Comparison of ENCODE assay signal across 8 mouse cellular contexts in the genomic region with DNA sequence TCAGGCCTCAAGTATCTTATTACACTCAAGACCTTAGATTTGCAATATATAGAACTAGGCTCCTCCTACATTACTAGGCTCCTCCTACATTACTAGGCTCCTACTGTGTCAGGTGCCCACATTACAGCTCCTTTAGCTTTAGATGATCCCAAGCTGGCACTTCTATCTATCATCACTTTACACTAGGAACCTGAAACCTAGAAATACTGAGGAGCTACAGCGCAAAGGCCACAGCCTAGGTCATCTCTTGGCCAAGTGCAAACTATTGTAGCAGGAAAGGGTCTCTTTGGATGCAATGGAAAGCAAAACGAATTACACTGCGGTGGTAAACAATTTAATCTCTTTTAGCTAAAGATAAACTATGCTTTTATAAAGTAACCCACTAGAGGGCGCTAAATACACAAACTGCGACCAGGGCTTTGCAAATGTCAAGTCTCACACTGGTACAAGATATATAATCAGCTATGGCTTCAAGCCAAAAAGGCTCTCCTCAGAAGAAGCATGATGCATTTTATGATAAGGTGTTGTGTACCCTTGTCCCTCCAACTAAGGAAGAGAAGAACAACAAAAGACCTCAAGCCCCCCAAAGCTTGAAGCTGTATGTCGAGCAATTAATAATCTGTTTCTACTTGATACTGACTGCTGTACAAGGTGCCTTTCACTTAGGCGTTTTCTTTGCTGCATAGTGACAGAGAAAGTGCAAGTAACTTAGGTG. TPM values are rescaled to one million over a fixed set of nuclear protein-coding genes. Genes with fewer than 3 reads are reported as not detected.
DNase-seq lines count a peak whose midpoint lies in the region; ATAC-seq and TF ChIP-seq lines count a peak whose summit lies in the region.

No protein-coding gene starts in this region.

- no peaks in the 10 kb centered on the region; the same call in 1 of the 2 replicates for H3K36me3 ChIP-seq in intestine, embryonic 15.5 days
- H3K36me3 ChIP-seq in midbrain, embryonic 11.5 days (ENCODE audit: control insufficient read depth, insufficient read depth, low read length) = no peaks in the 10 kb centered on the region

- H3K4me1 ChIP-seq in intestine, embryonic 15.5 days (replicated peaks) = peaks cover 39% of the 10 kb centered on the region
- H3K4me1 ChIP-seq in midbrain, embryonic 11.5 days (ENCODE audit: control insufficient read depth, insufficient read depth, low read length) = peaks cover 77% of the 10 kb centered on the region

- H3K27me3 ChIP-seq in intestine, embryonic 15.5 days (replicated peaks) = no peaks in the 10 kb centered on the region
- no peaks in the 10 kb centered on the region for H3K27me3 ChIP-seq in midbrain, embryonic 11.5 days (ENCODE audit: control insufficient read depth, insufficient read depth, low read length)

- peak overlapping the region; percentile 54 for H3K27ac ChIP-seq in left cerebral cortex, adult 2 months
- H3K27ac ChIP-seq in intestine, embryonic 15.5 days = peak overlapping the region; percentile 59
- peak overlapping the region; percentile 85 for H3K27ac ChIP-seq in midbrain, embryonic 11.5 days (ENCODE audit: low read depth, low read length)

- peak; percentile 58 for ATAC-seq in erythroid progenitor cell, adult 5-6 weeks (replicated peaks; ENCODE audit: low FRiP score, poor library complexity, severe bottlenecking)
- ATAC-seq in intestine, embryonic 15.5 days = peak; percentile 16
- ATAC-seq in midbrain, embryonic 11.5 days (ENCODE audit: low FRiP score) = no peak

- no peaks in the 10 kb centered on the region for H3K9me3 ChIP-seq in intestine, embryonic 15.5 days
- H3K9me3 ChIP-seq in midbrain, embryonic 11.5 days (ENCODE audit: control insufficient read depth, low read length) = no peaks in the 10 kb centered on the region

- DNase-seq in left cerebral cortex, adult 2 months (ENCODE audit: extremely low spot score in 1 of 2, low spot score in 2 of 2) = no peak
- no peak for DNase-seq in left cerebral cortex, postnatal 36 days (ENCODE audit: low spot score in 2 of 2)
- peak; percentile 66 for DNase-seq in ZHBTc4 (ENCODE audit: low read depth, low spot score)
- peak; percentile 93 for DNase-seq in midbrain, embryonic 11.5 days (ENCODE audit: low spot score, missing footprints)
- DNase-seq in yolk sac, embryonic 10.5 days (ENCODE audit: low spot score) = peak; percentile 49
- DNase-seq in frontal cortex, postnatal 36 days (ENCODE audit: low spot score in 2 of 2) = no peak

- peak overlapping the region; percentile 62 for H3K4me3 ChIP-seq in left cerebral cortex, adult 2 months
- H3K4me3 ChIP-seq in intestine, embryonic 15.5 days (replicated peaks) = no peak overlapping the region
- no peak overlapping the region for H3K4me3 ChIP-seq in midbrain, embryonic 11.5 days (ENCODE audit: low read depth, low read length)

- no peak overlapping the region for H3K4me2 ChIP-seq in intestine, embryonic 15.5 days (replicated peaks)
- no peak overlapping the region for H3K4me2 ChIP-seq in midbrain, embryonic 11.5 days

- 24% methylated on average over 7 of the region's 7 CpGs for WGBS in intestine, embryonic 15.5 days
- 35% methylated on average over 7 of the region's 7 CpGs for WGBS in midbrain, embryonic 11.5 days

- intact Hi-C loops in left cerebral cortex, adult 2 months (cut with DNase I) = no loop called here
- intact Hi-C loops in left cerebral cortex, postnatal 36 days (cut with DNase I) = no loop called here

- H3K9ac ChIP-seq in intestine, embryonic 15.5 days = no peak overlapping the region
- H3K9ac ChIP-seq in midbrain, embryonic 11.5 days (ENCODE audit: low read length) = 0 out of 2 replicates have a peak overlapping the region, but pooled peaks have one; percentile 24

- TF ChIP-seq CTCF in left cerebral cortex, adult 2 months (IDR thresholded peaks at IDR 0.05) = peak; percentile 86

RNA-seq across cellular contexts. Expression of a gene that starts 18.5 kb away (rescaled TPM):
- 100 to 1,000 TPM; 101 to 102 TPM for total RNA-seq in left cerebral cortex, adult 2 months (2021)
- total RNA-seq in left cerebral cortex, postnatal 36 days (2021) = 100 to 1,000 TPM in 1 of 2 experiments, 10 to 100 TPM in 1; 86.5 to 106 TPM
- 122 TPM in 2 replicates for total RNA-seq in erythroid progenitor cell, adult 5-6 weeks (2015; ENCODE audit: low replicate concordance)
- total RNA-seq in erythroid progenitor cell, adult 5-6 weeks (2017; ENCODE audit: low replicate concordance) = 145 and 184 TPM in 2 replicates
- 77.2 and 86.4 TPM in 2 replicates for polyA plus RNA-seq in intestine, embryonic 15.5 days (2015; fragmentation: Nextera tagmentation; extraction: Ambion mirVana)
- polyA plus RNA-seq in midbrain, embryonic 11.5 days (2014; fragmentation: Nextera tagmentation; extraction: Ambion mirVana) = 110 and 115 TPM in 2 replicates

Comparison
In these comparisons a context has a peak if more than half of its experiments do, and no peak if none do; other contexts are left out.
1. DNase-seq: peak in ZHBTc4 (single experiment), midbrain, embryonic 11.5 days (single experiment) and yolk sac, embryonic 10.5 days (single experiment); none in left cerebral cortex, adult 2 months (0 of 2), left cerebral cortex, postnatal 36 days (0 of 2) and frontal cortex, postnatal 36 days (0 of 2).
2. Peak in every context shown above with its lines, with median percentiles within 50 percentile points of each other: H3K27ac ChIP-seq.